Mouse (Mus musculus) T-helper 17 cell (primary cell): ENCODE measurements at regions not wholly inside any gene's neighbourhood (a gene's known extent, or its start where the extent isn't known, plus 50 kb on each side); places are given as distances from the start of the nearest gene placed in this dataset.

Experiments
- in situ Hi-C, 2 experiments: fragments of 300-600 bp; cut with MboI, MseI; formaldehyde crosslinking; loops; 1 replicate in 1 of 2; 2 replicates in 1 of 2; pipeline ENCODE4 v1.15.1; 2025; ENCODE audit warnings: high pct_unique_total_duplicates in 2 of 2

DNA sequence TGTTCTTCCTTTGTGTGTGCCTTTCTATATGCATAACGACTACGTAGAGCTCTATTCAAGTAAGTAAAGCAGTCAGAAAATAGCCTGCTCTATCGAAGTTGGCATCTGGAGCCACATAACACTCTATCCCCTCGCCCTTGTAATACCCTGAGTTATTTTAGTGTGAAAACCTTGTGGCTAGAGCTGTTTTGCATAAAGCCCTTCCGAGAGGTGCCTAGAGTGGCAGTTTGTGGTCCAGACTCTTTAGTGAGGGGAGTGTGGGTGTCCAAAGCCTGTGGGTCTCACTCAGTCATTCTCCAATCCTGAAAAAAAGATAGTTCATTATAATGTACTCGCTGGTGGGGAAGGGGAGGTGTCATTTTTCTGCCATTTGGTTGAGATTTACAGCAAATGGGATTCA lies 855.2 kb upstream of the Car8 start:
- in situ Hi-C loops: loop anchor here in 1 of 2 experiments (25.0 kb wide), 1 partner anchor 432 kb away; no protein-coding TSS in a partner anchor

DNA sequence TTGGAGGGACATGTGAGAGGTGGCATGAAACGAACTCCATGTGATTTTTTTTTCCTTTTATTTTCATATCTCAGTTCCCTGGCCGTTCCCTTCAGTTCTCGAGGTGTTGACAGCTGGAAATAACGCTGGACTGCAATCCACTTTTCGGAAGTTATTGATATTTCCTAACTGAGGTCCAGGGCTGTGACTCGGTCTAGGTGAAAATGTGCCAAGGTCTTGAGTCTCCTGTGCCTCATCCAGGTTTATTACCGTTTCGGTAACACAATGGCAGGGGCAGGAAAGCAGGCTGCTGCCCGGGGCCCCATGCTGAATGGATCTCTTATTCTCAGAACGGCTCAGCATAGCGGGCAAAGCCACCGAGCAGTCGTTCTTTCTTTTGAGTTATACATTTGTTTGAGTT lies 844.7 kb upstream of the Car8 start:
- in situ Hi-C loops: loop anchor here (10.0 to 25.0 kb wide), 2 partner anchors 421 to 1071 kb away; no protein-coding TSS in a partner anchor

DNA sequence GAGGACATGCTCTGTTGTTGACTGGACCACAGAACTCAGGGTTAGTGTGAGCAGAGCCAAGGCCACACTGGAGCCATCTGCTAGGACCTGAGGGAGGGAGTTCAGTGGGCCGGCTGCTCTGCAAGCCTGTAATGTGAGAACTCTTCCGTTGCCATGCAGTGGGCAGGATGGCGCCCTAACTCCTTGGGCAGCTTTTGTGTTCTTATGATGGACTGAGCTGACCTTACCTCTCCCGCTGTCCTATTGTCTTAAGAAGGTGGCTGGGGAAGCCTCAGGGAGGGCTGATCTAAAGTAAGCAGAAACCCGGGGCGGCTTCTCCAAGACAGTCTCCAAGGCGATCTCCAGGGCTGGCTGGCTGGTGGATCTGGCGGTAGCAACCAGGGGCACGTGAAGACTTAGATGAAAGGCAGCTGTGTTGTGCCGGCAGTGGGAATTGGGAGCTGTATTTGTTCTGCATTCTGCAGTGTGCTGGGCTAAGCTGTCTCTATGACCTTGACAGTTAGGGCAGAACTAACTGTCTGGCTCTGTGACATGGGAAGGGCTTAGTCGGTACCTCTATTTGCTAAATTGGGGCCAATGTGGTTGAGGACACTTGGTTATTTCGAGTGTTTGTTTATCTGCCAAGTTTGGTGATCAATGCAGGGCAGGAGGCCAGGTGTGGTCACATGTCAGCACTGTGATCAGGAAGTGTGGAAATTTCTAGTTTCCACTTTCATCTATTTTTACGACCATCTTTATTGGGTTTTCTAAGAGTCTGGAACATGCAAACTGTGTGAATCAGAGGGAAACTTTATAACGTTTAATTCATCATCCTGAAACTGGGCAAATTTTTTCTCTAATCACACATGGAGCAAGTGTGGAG lies 843.1 kb upstream of the Car8 start:
- in situ Hi-C loops: loop anchor here (10.0 to 25.0 kb wide), 2 partner anchors 420 to 1073 kb away; no protein-coding TSS in a partner anchor

DNA sequence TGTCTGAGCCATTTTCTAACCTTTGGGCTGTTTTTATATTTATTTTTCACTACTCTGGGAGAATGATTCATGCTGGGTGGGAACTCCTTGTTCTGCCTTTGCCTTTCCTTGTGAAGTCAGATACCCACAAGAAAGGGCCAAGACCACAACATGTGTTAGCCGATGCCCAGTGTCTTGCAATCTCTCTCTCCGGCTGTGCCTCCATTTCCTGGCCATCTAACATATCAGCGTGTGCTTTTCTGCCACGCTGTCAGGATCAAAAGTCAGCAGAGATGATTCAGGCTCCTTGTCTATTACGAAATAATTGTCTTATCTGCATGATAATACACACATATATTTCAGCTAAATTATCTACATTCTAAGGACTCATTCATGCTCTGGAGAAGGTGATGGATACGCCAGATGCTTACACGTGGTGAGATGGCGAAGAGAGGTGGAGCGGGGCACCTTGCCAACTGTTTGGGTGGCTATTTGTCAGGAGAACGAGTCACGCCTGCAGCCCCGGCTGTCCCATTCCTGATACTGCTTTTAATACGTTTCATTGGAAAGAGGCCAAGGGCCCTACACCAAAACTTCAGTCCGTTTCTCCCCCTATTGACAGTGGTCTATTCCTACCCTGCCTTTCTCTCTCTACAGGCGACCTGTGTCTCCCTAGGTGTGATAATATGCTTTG lies 842.1 kb upstream of the Car8 start:
- in situ Hi-C loops: loop anchor here (10.0 to 25.0 kb wide), 2 partner anchors 419 to 1074 kb away; no protein-coding TSS in a partner anchor

DNA sequence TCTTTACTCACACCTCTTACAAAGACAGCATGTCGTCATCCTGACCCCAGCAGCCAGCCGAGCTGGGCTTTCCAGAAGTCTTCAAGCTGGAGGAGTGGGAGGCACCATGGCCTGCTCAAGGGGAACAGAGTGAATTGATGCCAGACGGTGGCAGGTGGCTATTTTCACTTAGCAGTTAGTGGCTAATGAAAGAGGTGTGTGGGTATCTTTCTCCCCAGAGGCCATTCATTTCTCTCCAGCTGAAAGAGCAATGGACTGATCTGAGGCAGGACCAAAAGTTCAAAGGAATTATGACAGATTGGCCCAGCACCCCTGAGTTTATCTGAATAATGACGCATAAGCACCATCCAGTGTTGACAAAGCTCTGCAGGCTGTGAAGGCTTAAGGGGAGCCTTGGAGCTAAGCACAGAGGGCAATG lies 841.0 kb upstream of the Car8 start:
- in situ Hi-C loops: loop anchor here (10.0 to 25.0 kb wide), 2 partner anchors 418 to 1075 kb away; no protein-coding TSS in a partner anchor

DNA sequence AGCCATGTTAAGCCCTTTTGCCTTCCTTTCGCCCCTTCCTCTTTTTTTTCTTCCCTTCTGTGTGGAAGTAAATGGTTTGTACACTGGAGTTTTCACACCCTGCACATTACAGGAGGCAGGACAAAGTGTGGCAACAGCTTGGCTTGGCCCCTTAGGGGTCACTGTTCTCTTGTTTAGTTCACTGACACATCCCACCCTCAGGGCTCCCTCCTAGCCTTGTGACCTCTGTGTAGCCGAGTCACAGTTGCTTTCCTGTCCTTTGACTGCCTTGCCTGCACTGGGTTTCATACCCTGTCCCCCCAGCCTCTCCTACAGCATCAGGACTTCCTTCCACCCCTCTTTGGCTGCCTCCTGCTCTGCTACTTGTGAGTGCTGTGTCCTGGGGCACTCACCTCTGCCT lies 835.6 kb upstream of the Car8 start:
- in situ Hi-C loops: no loop called here

DNA sequence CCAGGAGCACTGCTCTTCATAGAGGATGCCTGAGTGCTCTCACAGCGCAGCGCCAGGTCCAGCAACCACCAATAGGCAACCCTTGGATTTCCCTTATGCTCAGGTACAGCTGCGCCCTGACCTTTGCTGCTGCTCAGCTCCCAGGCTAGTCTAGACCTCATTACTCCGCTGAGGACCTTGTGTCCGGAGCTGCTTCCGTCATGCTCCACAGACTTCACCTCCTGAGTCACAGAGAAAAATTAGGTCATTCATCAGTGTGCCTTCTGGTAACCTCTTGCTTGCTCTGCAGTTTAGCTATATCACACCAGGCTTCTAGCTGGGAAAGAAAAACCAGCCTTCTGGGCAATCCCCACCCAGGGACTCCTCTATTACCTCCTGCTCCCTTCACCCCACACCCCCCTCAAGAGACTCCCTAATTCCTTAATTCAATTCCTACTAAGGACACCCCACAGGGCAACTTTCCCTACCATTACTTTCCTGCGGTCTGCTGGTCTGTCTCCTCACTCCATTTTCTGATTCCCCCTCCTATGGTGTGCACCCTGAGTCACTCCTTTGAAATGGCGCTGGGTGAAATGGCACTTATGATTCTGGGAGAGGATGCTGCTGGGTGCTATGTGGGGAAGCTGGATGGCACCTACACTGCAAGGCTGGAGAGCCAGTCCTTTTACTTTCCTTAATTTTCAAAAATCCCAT lies 835.0 kb upstream of the Car8 start:
- in situ Hi-C loops: no loop called here

DNA sequence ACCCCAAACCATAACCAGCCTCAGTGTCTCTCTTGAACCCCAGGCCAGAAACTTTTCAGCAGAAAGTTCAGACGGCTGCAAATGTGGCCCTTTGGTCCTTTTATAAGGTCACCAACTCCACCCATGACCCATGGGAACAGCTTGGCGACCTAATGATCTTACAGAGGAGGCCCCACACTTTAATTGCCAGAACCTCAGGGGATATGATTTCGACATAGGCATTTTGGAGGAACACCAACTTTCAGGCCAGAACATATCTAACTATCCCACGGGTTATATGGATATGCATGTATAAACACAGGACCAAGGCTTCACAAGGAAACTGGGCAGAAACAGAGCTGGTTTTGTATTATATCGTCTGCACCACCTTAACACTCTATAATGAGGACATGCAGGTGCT lies 833.5 kb upstream of the Car8 start:
- in situ Hi-C loops: no loop called here

DNA sequence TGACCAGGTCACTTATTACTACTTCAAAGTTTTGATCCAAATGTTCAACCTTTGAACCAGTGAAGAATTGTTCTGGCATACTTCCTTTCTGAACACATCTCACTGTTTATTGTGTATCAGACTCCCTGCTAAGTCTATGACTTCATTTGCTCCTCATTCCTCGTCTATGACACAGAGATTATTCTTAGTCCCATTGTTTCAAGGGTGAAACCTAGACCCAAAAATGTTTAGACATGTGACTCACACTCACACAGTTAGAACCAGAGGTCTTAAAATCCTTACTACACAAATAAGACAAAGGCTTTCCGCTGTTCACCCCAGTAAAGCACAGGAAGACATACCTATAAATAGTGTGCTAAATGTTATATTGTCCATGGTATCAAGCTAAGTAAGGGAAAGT lies 829.0 kb upstream of the Car8 start:
- in situ Hi-C loops: no loop called here

DNA sequence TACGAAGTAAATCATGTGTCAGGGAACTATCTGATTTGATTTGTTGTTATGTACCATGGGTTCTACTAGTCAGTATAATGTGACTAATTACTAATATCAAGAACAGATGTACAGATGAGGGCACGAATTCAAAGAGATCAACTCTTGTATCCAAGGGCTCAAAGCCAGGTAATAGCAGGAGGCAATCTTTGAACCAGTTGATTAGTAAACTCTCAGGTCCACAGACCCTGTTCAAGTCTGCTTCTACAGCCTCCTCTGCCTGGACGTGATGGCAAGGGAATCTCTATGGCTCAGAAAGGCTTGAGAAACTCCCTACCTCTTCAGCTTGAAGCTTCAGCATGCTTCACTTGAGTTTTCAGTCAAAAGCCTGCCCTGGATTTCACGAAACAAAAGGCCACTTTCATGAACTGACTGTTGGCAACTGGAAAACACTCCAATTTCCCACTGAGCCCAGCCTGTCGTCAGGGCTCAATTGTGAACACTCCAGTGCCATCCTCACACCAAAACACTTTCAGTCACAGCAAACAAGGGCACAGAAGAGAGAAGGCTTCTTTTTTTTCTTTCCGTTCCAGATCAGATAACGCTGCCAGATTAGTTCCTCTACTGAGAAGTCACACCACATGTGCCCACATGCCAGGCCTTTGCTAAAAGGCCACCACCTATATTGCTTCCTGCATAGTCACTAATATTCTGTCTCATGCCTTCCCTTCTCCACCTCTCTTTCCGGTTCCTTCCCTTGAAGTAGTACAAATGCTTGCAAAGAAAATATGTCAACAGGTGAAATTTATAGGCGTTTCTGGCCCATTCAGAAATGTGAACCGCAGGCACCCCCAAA lies 827.4 kb upstream of the Car8 start:
- in situ Hi-C loops: no loop called here

DNA sequence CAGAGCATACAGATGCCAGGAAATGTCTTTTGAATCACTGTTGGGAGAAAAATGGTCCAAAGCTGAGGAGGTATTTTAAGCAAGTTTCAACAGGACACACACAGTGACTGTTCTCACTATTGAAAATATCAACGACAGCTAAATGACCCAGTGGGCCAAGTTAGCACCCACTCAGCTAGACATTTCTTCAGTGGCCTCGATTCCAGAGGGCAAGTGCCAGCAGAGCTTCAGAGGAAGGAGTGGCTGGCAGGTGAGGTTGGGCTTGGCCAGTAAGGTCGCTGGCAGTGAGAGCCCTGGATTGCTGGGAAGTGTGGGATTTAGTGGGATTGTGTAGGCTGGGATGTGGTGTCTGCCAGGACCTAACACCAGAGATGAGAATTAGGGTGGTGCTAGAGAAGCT lies 823.1 kb upstream of the Car8 start:
- in situ Hi-C loops: no loop called here

DNA sequence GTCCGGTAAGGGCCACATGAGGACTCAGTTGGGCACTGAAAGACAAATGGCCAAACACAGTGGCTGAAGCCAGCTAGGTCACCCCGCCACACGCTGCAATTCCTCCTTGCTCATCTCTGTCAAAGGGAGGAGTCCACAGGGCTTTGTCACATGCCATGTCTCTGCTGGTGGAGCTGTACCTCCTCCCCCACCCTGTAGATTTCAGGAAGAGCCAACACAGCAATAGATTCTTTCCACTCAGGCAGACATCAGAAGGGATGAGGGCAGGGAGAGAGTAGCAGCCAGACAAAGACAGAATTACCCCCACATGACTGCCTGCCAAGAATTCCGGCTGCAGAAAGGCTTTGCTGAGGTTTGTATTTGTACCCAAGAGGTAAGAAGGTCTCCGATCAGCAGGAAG lies 821.4 kb upstream of the Car8 start:
- in situ Hi-C loops: no loop called here

DNA sequence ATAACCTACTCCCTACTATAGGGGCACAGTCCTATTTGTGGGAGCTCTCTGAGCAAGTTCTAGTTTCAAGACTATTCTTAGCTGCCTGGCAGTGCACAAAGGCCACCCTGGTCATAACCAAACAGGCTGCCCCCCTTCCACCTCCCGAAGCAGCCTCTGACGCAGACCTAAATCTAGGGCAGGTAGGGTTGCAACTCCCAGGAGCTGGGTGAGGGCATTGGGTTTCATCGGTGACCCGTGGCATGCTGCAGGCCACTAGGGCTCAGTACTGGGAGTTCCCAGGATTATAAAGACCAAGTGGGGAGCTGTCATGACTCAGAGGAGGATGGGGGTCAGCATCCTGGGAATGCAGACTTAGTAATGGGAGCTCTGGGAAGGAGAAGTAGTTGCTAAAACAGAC lies 818.8 kb upstream of the Car8 start:
- in situ Hi-C loops: no loop called here

DNA sequence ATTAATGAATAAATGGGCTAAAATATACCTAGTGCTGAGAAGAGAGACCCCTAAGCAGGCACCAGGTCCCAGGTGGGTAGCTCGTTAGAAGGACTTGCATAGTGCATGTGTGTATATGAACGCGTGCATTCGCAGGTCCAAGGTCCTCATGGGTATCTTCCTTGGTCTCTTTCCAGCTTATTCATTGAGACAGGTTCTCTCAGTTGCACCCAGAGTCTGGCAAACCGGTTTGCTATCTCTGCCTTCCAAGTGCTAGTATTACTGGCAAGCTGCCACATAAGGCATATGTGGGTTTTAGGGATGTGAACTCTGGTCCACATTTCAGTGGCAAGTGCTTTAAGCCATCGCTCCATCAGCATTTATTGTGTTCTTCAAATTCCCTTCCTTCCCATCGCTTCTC lies 818.3 kb upstream of the Car8 start:
- in situ Hi-C loops: no loop called here

DNA sequence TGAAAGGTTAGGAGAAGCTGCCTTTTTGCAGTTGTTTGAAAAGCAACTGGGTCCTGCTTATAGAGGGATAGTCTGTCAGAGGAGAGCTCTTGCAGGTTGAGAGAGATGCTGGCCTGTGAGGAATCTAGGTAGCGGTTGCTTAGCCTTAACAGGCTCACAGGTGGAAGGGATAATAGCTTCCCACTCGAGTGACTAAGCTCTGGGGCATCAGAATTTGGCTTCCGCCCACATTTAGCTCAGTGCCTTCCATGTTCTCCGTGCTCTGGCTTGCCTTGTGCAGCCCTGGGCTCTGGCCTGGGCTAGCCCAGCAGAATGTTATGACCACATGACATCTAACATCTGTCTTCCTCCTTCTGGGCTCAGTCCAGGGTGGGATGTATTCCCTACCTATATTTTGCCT lies 817.0 kb upstream of the Car8 start:
- in situ Hi-C loops: no loop called here

DNA sequence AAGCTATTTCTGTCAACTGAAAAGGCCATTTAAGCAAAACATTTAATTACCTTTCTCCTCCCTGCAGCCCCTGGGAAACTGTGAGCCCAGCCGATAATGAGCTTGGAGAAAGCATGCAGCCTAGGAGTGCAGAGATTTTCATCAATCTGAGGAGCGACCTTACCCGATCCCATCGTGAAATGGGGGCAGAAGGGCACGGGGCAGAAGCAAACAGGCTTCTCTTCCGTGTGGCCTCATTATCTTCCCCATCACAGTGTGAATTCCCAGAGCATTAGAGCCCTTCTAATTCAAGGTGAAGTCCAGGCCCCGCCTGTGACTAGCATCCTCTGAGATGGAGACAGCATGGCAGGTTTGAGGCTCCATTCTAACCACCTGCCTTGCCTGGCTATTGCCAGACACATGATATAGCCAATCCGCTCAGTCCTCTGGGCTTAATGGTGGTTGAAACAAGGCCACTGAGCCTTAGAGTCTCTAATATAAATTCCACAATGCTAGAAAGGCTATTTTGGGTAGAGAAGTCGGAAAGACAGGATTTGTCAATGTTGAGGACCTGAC lies 816.5 kb upstream of the Car8 start:
- in situ Hi-C loops: no loop called here

DNA sequence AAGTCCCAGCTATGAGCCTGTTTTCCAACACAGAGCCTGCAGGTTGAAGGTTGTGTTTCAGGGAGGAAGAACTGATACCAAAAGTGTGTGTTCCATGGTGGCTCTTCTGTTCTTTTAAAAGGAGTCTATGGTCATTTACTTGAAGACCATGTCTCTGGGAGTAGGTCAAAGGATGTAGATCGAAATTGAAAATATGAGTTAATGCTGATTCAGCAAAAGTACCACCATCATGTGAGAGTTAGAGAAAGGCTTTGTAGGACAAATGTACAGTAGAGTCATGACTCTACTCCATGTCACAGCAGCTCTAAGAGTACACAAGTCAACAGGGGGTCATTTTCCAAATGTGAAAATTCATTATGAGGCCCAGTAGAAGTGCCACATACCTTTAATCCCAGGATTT lies 810.0 kb upstream of the Car8 start:
- in situ Hi-C loops: no loop called here

DNA sequence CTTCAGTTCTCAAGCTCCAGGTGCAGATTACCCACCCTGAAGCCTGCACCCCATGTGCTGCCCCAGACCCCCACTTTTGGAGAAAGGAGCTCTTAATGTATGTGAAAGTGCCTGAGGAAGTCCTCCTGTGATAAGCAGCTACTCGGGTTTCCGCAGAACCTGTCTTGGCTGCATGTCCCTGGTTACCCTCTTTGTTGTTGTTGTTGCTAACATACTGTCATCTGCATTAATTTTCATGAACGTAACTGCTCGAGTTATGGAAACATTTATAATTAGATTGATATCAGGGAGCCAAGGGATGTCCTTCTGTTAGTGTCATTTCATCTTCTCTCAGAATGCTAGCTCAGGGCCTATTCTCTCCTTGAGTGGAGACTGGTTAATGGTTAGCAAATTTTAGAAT lies 808.3 kb upstream of the Car8 start:
- in situ Hi-C loops: no loop called here

DNA sequence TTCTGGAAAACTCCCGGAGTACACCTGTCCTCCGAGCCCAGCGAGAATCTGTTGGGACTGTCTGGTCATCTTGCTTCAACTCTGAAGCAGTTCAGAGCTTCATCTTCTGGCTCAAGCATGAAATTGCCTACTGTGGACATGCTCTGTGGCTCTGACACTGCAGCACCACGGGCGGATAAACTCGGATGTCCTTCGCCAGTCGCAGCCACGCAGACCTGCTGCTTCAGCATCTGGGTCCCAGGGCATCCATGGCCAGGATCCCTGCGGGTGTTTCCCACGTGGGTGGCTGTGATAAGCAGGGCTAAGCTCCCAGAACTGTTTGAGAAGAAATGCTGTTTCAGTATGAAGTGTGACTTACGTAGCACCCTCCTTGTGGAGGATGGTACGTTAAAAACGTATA lies 807.6 kb upstream of the Car8 start:
- in situ Hi-C loops: no loop called here

DNA sequence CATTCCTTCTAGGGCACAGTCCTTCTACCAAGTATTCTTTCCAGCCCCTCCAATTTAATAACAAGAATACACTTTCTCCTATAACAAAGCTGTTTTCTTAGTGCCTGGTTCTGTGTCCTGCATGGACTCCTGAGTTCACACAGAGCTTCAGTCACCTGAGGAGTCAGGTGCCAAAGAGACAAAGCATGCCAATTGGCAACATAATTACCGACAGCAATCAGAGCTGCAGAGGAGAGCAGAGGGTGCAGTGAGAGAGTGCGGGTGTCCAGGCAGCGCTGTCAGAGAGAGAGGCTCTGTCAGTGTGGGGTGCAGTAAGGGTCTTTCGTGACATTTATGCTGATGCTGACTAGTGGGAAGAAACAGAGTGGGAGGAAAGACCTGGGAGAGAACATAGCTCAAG lies 807.2 kb upstream of the Car8 start:
- in situ Hi-C loops: no loop called here

DNA sequence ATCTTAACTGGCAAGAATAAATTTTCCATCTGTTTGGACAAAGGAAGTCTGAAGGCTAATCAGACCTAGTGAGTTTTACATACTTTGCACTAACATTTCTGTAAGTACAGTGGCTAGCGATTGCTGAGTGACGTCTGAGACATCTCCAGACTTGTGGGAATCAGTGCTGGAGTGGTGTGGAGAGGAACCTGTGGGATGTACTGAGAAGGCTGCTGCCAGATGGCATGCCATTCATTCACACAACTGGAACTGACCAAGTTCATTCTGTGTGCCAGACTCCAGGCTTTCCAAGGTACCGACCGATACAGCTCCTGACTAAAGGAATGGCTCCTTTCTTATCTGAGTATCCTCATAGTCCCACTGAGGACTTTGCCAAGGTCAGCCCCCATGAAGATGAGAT lies 797.2 kb upstream of the Car8 start:
- in situ Hi-C loops: no loop called here
